Mouse (Mus musculus): ENCODE data around the gene Cyp3a13. TPM values are rescaled to one million over a fixed set of nuclear protein-coding genes. Genes with fewer than 3 reads are reported as not detected.
A peak's percentile ranks its signal among the peaks of the same experiment; 100 is the strongest.
"Not testable (repeated sequence)": the region's sequence is repeated elsewhere in the genome, so short reads cannot be mapped to it uniquely, and the experiment has no call there.

The Cyp3a13 gene
- 0.17 and 0.33 TPM in 2 replicates for polyA plus RNA-seq (2015; fragmentation: Nextera tagmentation; extraction: Ambion mirVana)

GRCm38 (mm10) chr5:137921532-137921931 lies at the start of gene Cyp3a13:
Gene Cyp3a13, minus strand, starts transcription at chr5:137921619.
- Histone ChIP-seq H3K36me3 (no peaks in the 10 kb centered on the region), H3K27ac (replicated peaks) (no peak within 1 kb of the TSS), H3K9ac (no peak within 1 kb of the TSS), H3K4me3 (replicated peaks) (no peak within 1 kb of the TSS), H3K27me3 (no peaks in the 10 kb centered on the region), H3K4me1 (no peaks in the 10 kb centered on the region), H3K4me2 (replicated peaks) (no peak within 1 kb of the TSS), H3K9me3 (replicated peaks) (no peaks in the 10 kb centered on the region)
- ATAC-seq (ENCODE audit: insufficient number of reproducible peaks, low FRiP score, low TSS enrichment, low read depth), result no peak
- WGBS, result 44% methylated on average over 2 of the region's 2 CpGs

- no peak overlapping the region for H3K9ac ChIP-seq
- no peak overlapping the region for H3K4me3 ChIP-seq (replicated peaks)
- H3K36me3 ChIP-seq, result no peaks in the 10 kb centered on the region
- no peak overlapping the region for H3K4me2 ChIP-seq (replicated peaks)
- H3K9me3 ChIP-seq (replicated peaks), result no peaks in the 10 kb centered on the region
- H3K27me3 ChIP-seq, result no peaks in the 10 kb centered on the region
- H3K4me1 ChIP-seq, result no peaks in the 10 kb centered on the region
- no peak overlapping the region for H3K27ac ChIP-seq (replicated peaks)
- ATAC-seq (ENCODE audit: insufficient number of reproducible peaks, low FRiP score, low TSS enrichment, low read depth), result peak; percentile 51; the same call in 1 of the 2 replicates
Observed at GRCm38 (mm10) chr5:137966492-137966891, 45.1 kb upstream of the Cyp3a13 start.

- Histone ChIP-seq H3K27me3 (no peaks in the 10 kb centered on the region), H3K4me1 (no peaks in the 10 kb centered on the region), H3K9ac (no peak within 1 kb of the TSS), H3K36me3 (no peaks in the 10 kb centered on the region), H3K4me3 (replicated peaks) (no peak within 1 kb of the TSS), H3K27ac (replicated peaks) (no peak within 1 kb of the TSS), H3K9me3 (replicated peaks) (no peaks in the 10 kb centered on the region), H3K4me2 (replicated peaks) (no peak within 1 kb of the TSS)
- no peak for ATAC-seq (ENCODE audit: insufficient number of reproducible peaks, low FRiP score, low TSS enrichment, low read depth)
- WGBS, result 56% methylated on average over 8 of the region's 8 CpGs
Observed at GRCm38 (mm10) chr5:137962945-137963344, 41.5 kb upstream of the Cyp3a13 start, which contains the start of gene Gjc3. Gene Gjc3, minus strand, starts transcription at chr5:137963098.

GRCm38 (mm10) chr5:137956404-137956803 lies 35.0 kb upstream of the Cyp3a13 start:
- no peaks in the 10 kb centered on the region for H3K4me1 ChIP-seq
- no peaks in the 10 kb centered on the region for H3K27me3 ChIP-seq
- no peaks in the 10 kb centered on the region for H3K9me3 ChIP-seq (replicated peaks)
- H3K27ac ChIP-seq (replicated peaks), result no peak overlapping the region
- ATAC-seq (ENCODE audit: insufficient number of reproducible peaks, low FRiP score, low TSS enrichment, low read depth), result no peak
- H3K4me2 ChIP-seq (replicated peaks), result no peak overlapping the region
- no peak overlapping the region for H3K9ac ChIP-seq
- 89% methylated on average over 3 of the region's 3 CpGs for WGBS
- no peaks in the 10 kb centered on the region for H3K36me3 ChIP-seq
- no peak overlapping the region for H3K4me3 ChIP-seq (replicated peaks)

GRCm38 (mm10) chr5:137951218-137951617 lies 29.8 kb upstream of the Cyp3a13 start:
- no peaks in the 10 kb centered on the region for H3K27me3 ChIP-seq
- 33% methylated on average over 6 of the region's 6 CpGs for WGBS
- no peak overlapping the region for H3K27ac ChIP-seq (replicated peaks)
- ATAC-seq (ENCODE audit: insufficient number of reproducible peaks, low FRiP score, low TSS enrichment, low read depth), result no peak
- no peaks in the 10 kb centered on the region for H3K4me1 ChIP-seq
- no peak overlapping the region for H3K4me2 ChIP-seq (replicated peaks)
- H3K9me3 ChIP-seq (replicated peaks), result no peaks in the 10 kb centered on the region
- no peak overlapping the region for H3K9ac ChIP-seq
- no peak overlapping the region for H3K4me3 ChIP-seq (replicated peaks)
- no peaks in the 10 kb centered on the region for H3K36me3 ChIP-seq

GRCm38 (mm10) chr5:137947303-137947702 lies 25.9 kb upstream of the Cyp3a13 start:
- no peak; the same call in 1 of the 2 replicates for ATAC-seq (ENCODE audit: insufficient number of reproducible peaks, low FRiP score, low TSS enrichment, low read depth)
- Histone ChIP-seq H3K27me3 (no peaks in the 10 kb centered on the region), H3K4me1 (no peaks in the 10 kb centered on the region), H3K4me3 (replicated peaks) (no peak overlapping the region), H3K36me3 (no peaks in the 10 kb centered on the region), H3K27ac (replicated peaks) (no peak overlapping the region), H3K4me2 (replicated peaks) (no peak overlapping the region), H3K9me3 (replicated peaks) (no peaks in the 10 kb centered on the region), H3K9ac (no peak overlapping the region)

GRCm38 (mm10) chr5:137943133-137943532 lies 21.7 kb upstream of the Cyp3a13 start:
- no peak overlapping the region for H3K27ac ChIP-seq (replicated peaks)
- H3K4me1 ChIP-seq, result no peaks in the 10 kb centered on the region
- ATAC-seq (ENCODE audit: insufficient number of reproducible peaks, low FRiP score, low TSS enrichment, low read depth), result no peak
- no peak overlapping the region for H3K9ac ChIP-seq
- H3K36me3 ChIP-seq, result no peaks in the 10 kb centered on the region
- no peak overlapping the region for H3K4me3 ChIP-seq (replicated peaks)
- no peaks in the 10 kb centered on the region for H3K9me3 ChIP-seq (replicated peaks)
- no peak overlapping the region for H3K4me2 ChIP-seq (replicated peaks)
- H3K27me3 ChIP-seq, result no peaks in the 10 kb centered on the region
- WGBS, result 78% methylated on average over 1 of the region's 1 CpGs

GRCm38 (mm10) chr5:137940948-137941347 lies 19.5 kb upstream of the Cyp3a13 start:
- H3K4me2 ChIP-seq (replicated peaks), result no peak overlapping the region
- no peak overlapping the region for H3K27ac ChIP-seq (replicated peaks)
- no peaks in the 10 kb centered on the region for H3K36me3 ChIP-seq
- ATAC-seq (ENCODE audit: insufficient number of reproducible peaks, low FRiP score, low TSS enrichment, low read depth), result no peak
- H3K4me1 ChIP-seq, result no peaks in the 10 kb centered on the region
- H3K4me3 ChIP-seq (replicated peaks), result no peak overlapping the region
- H3K9ac ChIP-seq, result no peak overlapping the region
- H3K27me3 ChIP-seq, result no peaks in the 10 kb centered on the region
- no peaks in the 10 kb centered on the region for H3K9me3 ChIP-seq (replicated peaks)
- 73% methylated on average over 4 of the region's 4 CpGs for WGBS

- Histone ChIP-seq H3K27me3 (no peaks in the 10 kb centered on the region), H3K4me3 (replicated peaks) (no peak overlapping the region)
- 58% methylated on average over 4 of the region's 4 CpGs for WGBS
Observed at GRCm38 (mm10) chr5:137937238-137937637, 15.8 kb upstream of the Cyp3a13 start.

GRCm38 (mm10) chr5:137936486-137936885 lies 15.1 kb upstream of the Cyp3a13 start:
- ATAC-seq (ENCODE audit: insufficient number of reproducible peaks, low FRiP score, low TSS enrichment, low read depth), result no peak
- Histone ChIP-seq H3K36me3 (no peaks in the 10 kb centered on the region), H3K9me3 (replicated peaks) (no peaks in the 10 kb centered on the region), H3K4me1 (no peaks in the 10 kb centered on the region), H3K27ac (replicated peaks) (no peak overlapping the region), H3K4me3 (replicated peaks) (no peak overlapping the region), H3K4me2 (replicated peaks) (no peak overlapping the region), H3K9ac (no peak overlapping the region), H3K27me3 (no peaks in the 10 kb centered on the region)
- WGBS, result 90% methylated on average over 2 of the region's 2 CpGs

More at GRCm38 (mm10) chr5:137937238-137937637, 15.8 kb upstream of the Cyp3a13 start:
- ATAC-seq (ENCODE audit: insufficient number of reproducible peaks, low FRiP score, low TSS enrichment, low read depth), result no peak
- Histone ChIP-seq H3K9me3 (replicated peaks) (no peaks in the 10 kb centered on the region), H3K4me1 (no peaks in the 10 kb centered on the region), H3K36me3 (no peaks in the 10 kb centered on the region), H3K4me2 (replicated peaks) (no peak overlapping the region), H3K9ac (no peak overlapping the region), H3K27ac (replicated peaks) (no peak overlapping the region)

- not testable (repeated sequence) for H3K9ac ChIP-seq; H3K4me2 ChIP-seq (replicated peaks); H3K36me3 ChIP-seq; H3K9me3 ChIP-seq (replicated peaks); H3K4me3 ChIP-seq (replicated peaks); ATAC-seq (ENCODE audit: insufficient number of reproducible peaks, low FRiP score, low TSS enrichment, low read depth); H3K27me3 ChIP-seq; H3K4me1 ChIP-seq; H3K27ac ChIP-seq (replicated peaks)
- WGBS, result 70% methylated on average over 2 of the region's 2 CpGs
Observed at GRCm38 (mm10) chr5:137933934-137934333, 12.5 kb upstream of the Cyp3a13 start.

GRCm38 (mm10) chr5:137928439-137928838 lies 7.0 kb upstream of the Cyp3a13 start:
- Histone ChIP-seq H3K4me3 (replicated peaks) (no peak overlapping the region), H3K36me3 (no peaks in the 10 kb centered on the region), H3K4me1 (no peaks in the 10 kb centered on the region), H3K9ac (no peak overlapping the region), H3K9me3 (replicated peaks) (no peaks in the 10 kb centered on the region), H3K4me2 (replicated peaks) (no peak overlapping the region), H3K27me3 (no peaks in the 10 kb centered on the region), H3K27ac (replicated peaks) (no peak overlapping the region)
- WGBS, result 77% methylated on average over 11 of the region's 11 CpGs
- no peak for ATAC-seq (ENCODE audit: insufficient number of reproducible peaks, low FRiP score, low TSS enrichment, low read depth)

Measured in embryonic facial prominence, embryonic 15.5 days (tissue).